Mouse (Mus musculus) cerebellum, postnatal 4 days (tissue): ENCODE data around the gene Ttc32.
"Not testable (repeated sequence)": the region's sequence is repeated elsewhere in the genome, so short reads cannot be mapped to it uniquely, and the experiment has no call there.

Experiments
- DNase-seq, 2 experiments: peaks; one replicate each; pipeline ENCODE4 v3.0.0; 2022; ENCODE audit warnings: low spot score in 2 of 2, mixed read lengths in 1 of 2

Ttc32 gene

DNA sequence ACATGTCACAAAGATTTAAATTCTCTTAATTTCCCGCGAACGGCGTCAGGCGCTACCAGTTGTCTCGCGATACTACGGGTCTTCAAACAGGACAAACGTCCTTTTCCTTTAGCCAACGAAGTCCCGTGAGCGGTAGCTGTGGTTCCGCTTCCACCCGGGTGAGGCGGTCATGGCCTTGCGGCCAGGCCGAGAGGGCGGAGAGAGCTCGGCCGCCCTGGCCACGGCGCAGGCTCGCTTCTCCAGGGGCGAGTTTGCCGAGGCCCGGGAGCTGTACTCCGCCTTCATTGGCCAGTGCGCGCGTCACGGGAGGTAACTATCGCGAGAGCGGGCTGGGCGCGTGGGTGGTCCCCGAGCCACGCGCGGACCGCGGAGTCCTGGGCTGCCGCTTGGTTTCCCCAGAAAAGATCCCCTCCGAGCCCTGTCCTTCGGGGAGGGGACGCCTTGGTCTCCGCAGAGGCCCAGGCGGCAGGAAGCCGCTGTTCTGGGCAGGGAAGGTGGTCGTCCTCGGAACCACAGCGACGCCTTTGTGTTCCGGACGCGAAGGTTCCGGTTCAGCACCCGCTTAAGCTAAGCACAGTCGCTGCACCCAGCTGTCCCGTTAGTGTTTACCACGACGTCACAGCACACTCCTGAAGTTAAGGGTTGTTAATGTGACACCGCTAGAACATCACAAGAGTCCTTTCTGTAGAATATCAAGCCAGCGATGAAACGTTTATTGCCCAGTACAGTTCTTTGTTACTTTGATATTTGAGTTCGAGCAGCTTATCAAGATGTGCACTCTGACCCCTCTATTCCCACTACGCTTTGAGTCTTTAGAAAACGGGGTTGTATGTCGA is at the start of gene Ttc32:
TSS of gene Ttc32 (plus strand) at position 110 of the 836 bp plus-strand sequence.
- DNase-seq: peak; percentile 90 to 95

DNA sequence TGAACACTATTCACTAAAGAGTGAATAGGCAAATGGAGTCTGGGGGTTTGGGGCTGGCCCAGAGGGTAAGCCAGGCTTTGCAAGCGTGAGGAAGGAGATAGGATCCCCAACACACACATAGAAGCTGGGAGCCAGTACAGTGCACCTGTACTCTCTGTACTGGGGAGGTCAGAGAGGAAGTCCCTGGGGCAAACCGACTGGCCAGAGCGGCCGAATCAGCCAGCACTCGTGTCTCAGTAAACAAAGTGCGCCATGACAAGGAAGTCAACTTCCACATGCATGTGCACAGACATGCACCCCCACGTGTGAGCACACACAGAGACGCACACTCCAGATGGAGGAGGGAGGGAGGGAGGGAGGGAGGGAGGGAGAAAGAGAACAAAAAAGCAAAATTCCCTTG is 36.6 kb upstream of the Ttc32 start:
- no peak for DNase-seq

DNA sequence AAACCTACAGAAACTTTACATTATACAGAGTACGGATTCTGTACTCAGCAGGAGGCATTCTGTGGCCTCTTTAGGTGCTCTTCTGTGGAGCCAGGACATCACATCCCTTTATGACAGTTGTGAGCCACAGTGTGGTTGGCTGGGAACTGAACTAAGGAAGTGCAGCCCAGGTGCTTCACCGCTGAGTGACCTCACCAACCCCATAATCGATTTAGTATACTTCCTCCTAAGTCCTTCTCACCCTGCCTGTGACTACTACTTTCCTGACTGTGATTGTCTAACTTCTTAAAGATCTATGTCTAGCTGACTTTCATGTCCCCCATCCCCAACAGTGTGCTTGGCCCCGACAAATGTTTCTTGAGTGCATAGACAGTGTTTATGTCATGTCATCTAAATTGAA is 31.5 kb upstream of the Ttc32 start:
- DNase-seq: no peak

DNA sequence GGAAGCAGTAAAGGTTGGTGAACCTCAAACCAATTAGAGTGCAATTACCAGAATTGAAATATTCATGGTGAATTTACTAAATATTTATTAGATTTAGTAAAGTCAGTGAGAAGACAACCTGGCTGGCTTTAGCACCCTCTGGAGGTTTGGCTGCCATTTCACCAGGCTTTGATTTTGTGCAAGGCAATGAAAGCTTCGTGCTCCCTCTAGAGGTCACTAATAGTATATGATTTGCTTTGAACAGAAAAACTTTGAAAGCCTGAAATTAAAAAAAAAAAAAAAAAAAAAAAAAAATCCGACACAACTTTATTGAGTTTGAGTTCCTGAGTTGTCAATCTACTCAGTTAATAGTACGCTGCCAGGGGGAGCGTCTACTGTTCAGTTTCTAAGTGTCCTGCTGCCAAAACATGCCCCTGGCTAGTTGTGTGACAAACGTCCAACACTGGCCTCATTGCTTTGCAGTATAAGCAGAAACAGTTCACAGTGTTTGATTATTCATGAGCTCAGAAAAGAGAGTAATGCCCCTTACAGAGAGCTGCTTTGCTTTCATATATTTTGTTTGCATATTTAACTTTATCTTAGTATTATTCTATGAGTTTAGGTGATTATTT is 27.7 kb upstream of the Ttc32 start:
- peak in 1 of 2 experiments; percentile 37 for DNase-seq

DNA sequence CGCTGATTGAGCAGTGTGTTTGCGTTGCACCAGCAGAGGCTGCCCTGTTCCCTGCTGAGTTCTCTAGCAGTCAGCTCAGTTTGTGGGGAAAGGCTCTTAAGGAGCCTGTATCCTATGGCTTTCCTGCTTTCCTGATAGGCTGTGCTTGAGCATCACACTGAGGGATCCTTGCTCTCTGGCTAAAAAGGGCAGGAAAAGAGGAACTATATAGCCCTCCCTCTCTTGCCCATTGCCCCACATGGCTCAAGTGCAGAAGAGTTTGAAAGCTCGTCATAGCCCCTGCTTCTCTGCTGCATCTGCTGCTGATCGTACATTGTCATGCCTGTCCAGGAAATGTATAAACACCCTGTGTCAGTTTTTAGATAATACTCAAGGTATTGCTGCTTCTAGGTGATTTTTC is 22.7 kb upstream of the Ttc32 start:
- no peak for DNase-seq

DNA sequence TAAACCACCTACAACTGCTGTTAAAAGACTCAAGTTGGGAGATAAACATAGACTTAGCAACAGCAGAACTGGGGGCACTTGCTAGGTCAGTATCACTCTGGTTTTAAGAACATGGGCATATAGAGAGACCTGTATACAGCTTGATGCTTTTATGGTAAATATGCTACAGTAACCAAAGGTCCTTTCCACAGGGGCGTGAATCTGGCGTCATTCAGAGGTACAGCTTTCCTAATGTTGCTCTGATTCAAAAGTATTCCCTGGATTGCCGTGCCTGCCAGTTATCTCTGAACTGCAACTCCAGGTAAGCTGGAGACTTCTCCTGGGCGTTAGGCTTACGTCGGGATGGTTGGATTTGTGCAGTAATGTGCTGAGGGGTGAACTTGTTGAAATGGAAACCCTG is 22.0 kb upstream of the Ttc32 start:
- no peak for DNase-seq

DNA sequence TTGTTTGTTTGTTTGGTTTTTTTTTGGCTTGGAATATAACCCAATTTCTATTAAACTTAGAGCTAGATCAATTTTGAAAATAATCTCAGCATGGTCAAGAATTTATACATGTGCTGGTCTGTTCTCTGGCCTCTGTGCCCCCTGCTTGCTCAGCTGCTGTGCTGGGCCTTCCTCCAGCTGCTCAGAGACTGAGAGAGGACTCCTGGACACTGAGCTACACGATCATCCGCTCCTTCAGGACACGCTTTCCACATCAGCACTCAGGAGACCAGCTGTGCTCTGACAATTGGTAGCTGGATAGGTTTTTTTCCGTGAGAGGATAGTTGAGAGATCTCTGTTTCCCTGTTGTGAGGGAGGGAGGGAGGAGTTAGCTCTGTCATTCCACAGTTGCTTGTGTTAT is 19.5 kb upstream of the Ttc32 start:
- no peak for DNase-seq

DNA sequence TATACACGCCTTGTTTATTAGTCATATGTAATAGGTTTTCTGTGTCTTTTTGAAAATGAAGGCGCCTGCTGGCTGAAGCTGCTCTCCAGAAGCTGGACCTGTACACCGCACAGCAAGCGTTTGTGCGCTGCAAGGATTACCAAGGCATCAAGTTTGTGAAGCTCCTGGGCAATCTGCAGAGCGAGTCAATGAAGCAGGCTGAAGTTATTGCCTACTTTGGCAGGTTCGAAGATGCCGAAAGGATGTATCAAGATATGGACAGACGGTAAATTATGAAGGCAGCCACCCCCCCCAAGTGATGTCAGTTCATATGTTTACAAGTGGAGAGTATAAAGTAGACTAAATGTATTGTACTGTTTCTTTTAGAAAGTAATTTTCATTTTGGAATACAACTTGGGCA is 13.4 kb upstream of the Ttc32 start:
- DNase-seq: no peak

DNA sequence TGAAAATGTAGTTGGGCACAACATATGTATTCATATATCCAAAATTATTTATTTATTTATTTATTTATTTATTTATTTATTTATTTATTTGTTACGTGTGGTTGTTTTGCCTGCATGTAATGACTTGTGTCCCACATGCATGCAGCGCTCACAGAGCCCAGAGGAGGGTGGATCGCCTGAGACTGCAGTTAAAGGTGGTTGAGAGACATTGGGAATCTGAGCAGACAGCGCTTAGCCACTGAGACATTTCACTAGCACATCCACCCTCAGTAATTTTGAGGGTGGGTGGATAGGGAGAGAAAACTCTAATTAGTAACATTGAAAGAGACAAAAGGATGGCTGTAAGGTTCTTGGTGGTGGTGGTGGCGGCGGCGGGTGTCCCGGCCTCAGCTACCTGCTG is 9.4 kb upstream of the Ttc32 start:
- DNase-seq: no peak

DNA sequence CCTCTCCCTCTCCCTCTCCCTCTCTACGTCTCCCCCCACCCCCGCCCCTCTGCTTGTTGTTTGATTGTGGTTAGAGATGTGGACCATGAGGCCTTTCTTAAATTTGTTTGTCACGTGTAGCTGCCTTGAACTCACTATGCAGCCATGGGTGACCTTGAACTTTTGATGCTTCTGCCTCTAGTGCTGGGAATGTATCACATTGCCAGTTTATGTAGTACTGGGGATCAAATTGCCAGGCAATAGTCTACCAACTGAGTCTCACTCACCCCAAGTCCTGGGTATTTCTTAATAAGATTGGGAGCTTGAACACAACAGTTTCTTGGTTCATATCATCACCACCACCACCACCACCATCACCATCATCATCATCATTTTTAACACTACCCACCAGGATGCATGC is 8.8 kb upstream of the Ttc32 start:
- no peak for DNase-seq

DNA sequence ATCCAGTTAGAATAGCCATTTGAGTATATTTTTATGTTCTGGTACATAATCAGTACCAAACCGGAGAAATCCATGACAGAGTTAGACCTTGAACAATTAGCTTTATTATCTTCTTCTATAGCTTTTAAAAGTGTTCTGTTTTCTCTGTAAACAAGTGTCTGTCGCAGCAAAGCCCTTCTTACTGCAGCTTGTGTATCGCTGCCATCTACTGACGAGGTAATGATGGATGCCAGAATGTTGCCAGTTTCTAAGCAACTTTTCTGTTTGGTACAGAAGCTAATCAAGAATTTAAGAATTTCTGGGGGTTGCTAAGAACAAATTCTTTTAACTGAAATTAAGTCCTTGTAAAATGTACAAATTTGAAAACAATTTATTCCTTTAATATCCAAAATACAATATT is 6.8 kb upstream of the Ttc32 start:
- DNase-seq: no peak

DNA sequence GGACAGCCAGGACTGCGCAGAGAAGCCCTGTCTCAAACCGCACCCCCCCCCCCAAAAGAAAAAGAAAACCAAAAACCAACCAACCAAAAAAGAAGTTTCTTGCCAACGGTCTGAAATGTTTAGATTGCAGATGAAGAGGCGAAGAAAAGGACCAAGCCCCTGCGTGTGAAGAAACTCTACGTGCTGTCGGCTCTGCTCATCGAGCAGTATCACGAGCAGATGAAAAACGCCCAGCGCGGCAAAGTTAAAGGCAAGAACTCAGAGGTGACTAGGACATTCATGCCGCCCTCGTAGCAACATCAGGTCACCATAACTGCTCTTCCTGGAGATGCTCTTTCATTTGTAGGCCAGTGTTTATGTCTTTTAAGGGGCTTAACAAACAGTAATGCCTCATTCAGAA is 5.7 kb upstream of the Ttc32 start:
- DNase-seq: no peak

DNA sequence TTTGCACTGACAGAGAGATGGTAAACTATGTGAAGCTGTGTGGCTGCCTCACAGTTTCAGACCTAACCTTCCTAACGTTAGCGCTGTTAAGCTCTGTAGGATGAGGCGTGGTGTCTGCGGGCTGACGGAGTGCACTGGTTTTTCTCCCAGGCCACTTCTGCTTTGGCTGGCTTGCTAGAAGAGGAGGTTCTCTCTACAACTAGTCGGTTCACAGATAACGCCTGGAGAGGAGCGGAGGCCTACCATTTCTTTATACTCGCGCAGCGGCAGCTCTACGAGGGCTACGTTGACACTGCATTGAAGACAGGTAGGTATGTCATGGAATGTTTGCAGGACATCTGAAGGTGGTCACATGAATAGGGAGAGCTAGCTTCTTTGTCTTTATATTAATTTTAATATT is 5.1 kb upstream of the Ttc32 start:
- DNase-seq: no peak

DNA sequence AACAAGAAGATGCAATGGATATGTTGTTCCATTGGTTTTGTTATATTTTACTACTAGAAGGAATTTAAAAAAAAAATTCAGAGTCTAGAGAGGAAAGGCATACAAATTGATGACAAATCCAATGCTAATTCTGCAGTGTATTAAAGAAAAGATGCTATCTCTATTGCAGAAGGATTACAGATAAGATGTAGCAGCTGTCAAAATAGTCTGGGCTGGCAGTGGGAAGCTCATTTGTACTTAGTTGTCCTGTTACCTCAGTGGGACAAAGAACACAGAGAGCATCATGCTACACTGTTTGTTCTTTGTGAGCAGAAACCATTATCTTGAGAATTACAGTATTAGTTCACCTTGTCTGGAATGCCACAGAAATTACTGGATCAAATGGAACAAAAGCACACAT is 3.0 kb upstream of the Ttc32 start:
- no peak for DNase-seq

DNA sequence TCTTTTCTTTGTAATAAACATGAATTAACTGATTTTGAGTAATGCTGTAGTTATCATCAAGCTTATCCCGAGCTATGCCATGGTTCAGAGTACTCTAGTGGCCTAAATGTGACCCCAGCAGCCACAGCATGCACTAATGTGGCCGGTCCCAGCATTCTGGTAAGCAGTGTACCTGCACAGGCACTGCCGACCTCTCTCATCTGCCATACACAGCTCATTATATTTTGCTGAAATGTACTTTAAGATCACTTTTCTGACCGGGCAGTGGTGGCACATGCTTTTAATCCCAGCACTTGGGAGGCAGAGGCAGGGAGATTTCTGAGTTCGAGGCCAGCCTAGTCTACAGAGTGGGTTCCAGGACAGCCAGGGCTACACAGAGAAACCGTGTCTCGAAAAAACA is 981 bp upstream of the Ttc32 start:
- not testable (repeated sequence) for DNase-seq

DNA sequence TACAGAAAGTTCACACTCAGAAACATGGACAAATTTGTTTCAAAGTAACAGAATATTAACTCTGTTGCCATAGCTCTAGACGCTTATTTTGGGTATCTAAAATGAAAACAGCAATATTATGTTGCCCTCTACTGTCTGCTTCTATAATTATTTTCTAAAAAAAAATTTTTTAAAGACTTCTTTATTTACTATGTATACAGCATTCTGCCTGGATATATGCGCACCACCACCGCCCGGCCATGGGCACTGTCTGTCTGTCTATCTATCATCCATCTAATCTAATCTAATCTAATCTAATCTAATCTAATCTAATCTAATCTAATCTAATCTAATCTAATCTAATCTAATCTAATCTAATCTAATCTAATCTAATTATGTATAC is 300 bp upstream of the Ttc32 start:
- DNase-seq: no peak

DNA sequence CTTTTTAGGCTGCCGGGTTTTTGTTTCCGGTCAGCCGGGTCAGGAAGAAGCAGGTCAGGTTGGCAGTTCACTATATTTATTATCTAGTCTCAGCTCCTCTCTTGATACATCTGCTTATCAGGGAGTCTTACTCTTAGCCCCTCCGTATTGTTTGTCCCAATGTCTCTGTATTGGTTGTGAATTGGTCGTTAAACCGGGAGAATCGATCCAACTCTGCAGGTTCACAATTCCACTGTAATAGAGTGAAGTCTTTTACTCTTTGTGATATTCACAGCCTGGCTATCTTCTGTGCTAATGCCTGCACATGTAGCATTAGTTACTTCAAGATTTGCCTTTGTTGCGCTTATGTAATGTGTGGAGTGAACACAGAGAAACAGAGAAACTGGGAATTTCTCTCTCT is 1.4 kb downstream of the Ttc32 start:
- DNase-seq: no peak

DNA sequence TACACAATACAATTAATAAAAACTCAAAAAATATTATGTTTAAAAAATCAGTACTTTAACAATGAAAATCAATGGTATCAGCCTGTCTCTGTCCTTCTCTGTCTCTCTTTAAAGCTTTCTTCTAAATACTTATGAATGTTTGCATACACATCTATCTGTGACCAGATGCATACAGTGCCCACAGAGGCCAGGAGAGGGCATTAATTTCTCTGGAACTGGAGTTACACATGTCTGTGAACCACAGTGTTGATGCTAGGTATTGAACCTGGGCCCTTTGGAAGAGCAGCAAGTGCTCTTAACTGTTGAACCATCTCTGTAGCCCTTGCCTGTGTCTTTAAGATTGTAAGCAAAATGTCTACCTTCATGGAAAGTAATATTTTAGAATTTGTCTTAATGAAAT is 3.3 kb downstream of the Ttc32 start:
- no peak for DNase-seq

DNA sequence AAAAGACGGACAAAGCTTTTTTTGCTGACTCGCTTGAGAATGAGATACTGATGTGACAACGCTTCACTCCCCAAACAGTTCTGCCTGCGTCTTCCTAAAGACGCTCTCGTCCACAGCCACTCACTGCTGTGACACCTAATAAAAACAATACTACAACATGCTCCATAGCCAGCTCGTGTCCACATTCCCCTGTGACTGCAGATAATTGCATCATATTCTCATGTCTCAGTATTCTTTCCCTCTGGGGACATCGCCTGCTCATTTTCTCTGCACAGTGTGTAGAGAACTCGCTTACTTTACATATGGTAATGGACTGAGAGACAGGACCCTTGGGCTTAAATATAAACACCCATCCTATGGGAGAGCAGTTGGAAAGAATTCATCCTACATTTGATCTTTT is 6.6 kb downstream of the Ttc32 start:
- DNase-seq: no peak

DNA sequence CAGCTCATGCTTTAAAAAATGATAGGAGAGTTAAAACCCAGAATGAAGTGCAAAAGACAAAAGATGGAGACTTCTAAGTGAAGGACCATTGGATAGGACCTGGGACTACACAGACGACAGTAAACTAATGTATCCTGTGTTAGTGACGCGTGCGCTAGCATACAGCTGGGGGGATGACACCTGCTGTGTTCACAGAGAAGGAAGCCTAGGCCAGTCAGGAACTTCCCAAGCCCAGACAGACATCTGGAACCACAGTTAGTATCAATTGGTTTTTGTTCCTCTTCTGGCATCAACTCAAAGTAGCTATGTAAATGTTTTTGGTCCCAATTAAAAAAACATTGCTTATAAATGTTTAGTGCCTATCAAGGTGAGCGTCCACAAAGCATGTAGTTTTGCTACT is 10.4 kb downstream of the Ttc32 start:
- no peak for DNase-seq

DNA sequence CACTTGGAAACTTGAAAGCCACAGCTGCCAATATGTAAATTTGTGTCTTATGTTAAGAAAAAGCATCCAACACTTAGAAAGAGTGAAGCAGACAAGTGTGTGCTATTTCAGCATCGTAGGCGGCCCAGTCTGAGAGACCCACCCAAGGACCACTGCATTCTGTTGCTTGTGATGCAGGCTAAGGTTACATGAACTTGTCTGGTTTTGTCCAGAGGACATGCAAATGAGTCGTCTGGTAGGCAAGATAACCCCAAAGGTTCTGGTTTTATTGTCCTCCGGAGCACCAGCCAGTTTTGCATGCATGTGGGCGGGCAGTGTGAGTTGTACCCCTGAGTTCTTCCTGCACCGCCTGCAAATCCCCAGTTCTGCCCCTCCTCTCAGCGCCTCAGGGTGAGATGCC is 10.9 kb downstream of the Ttc32 start:
- DNase-seq: no peak

DNA sequence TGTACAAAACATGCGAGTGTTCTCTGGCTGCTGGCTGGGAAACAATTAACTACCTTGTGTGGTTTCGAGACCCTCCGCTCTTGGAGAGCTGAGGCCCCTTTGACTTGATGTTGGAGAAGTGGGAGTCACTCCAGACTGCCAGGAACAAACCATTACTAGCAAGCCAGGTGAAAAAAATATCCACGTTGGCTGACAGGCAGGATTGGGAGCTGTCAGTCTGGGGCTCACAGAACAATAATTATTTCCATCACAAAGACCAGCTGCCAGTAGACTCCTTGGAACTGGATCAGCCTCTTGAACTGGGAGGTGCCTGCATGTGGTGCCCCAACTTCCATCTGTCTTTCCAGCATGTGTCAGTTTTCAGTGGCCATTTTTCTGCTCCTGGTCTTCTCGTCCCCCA is 12.5 kb downstream of the Ttc32 start:
- no peak for DNase-seq

DNA sequence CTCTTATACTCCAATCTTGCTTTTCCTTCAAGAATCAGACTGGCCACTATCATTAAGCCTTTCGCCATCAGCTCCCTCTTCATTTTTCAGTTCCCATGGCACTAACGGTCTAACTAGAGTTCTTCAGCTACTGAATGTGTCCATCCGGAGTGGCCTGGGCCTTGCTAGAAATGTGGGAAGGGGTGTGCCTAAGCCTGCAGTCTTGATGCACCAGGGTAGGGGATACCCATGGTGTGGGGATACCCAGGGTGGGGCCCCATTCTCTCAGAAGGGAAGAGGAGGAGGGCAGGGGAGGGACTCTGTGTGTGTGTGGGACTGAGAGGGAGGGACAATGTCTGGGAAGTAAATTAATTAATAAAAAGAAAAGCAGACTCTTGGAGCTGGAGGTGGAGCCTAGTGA is 13.0 kb downstream of the Ttc32 start:
- no peak for DNase-seq

DNA sequence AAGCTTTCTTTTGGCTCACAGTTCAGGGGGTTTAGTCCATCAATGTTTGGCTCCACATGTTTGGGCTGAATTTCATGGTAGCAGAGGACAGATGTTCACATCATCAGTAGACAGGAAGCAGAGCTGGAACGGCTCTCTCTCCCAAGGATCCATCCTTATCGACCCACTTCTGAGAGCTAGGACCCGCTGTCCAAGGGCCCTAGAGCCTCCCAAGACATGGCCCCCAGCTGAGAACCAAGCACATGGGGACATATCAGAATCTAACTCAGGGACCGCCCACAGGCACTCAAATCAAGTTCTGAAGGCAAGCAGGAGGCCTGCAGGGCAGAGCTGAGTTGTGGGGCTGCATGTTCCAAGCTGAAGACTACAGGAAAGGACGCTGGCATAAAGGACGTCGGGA is 14.9 kb downstream of the Ttc32 start:
- no peak for DNase-seq
